Mouse (Mus musculus) heart, embryonic 14.5 days (tissue): Measurements from ENCODE around the gene D630023F18Rik. TPM values are rescaled to one million over a fixed set of nuclear protein-coding genes. Genes with fewer than 3 reads are reported as not detected.

Experiments used
- polyA plus RNA-seq: library from polyadenylated mRNA; unstranded; fragments of >200 nt; fragmentation: Nextera tagmentation; extraction: Ambion mirVana; gene quantifications from 2 replicates; pipeline ENCODE4 v1.2.1, GENCODE M21; 2014

D630023F18Rik gene
- polyA plus RNA-seq, 1 experiment from 2014 or later = 0.43 TPM

Other genes starting within 250 kb of the D630023F18Rik start
- 8.4 and 9.0 TPM in 2 replicates for gene Plekhm3, start 166.4 kb downstream of the D630023F18Rik start, polyA plus RNA-seq
- 0.32 and 0.46 TPM in 2 replicates for gene Akr1cl, start 90.5 kb downstream of the D630023F18Rik start, polyA plus RNA-seq
- gene Cryge, start 72.1 kb downstream of the D630023F18Rik start, polyA plus RNA-seq = not detected in 2 replicates
- not detected in 2 replicates for gene Crygd, start 59.8 kb downstream of the D630023F18Rik start, polyA plus RNA-seq
- not detected in 2 replicates for gene Crygc, start 49.5 kb downstream of the D630023F18Rik start, polyA plus RNA-seq
- gene Crygb, start 40.9 kb downstream of the D630023F18Rik start, polyA plus RNA-seq = 0.57 and 1.3 TPM in 2 replicates
- not detected in 2 replicates for gene Cryga, start 19.8 kb downstream of the D630023F18Rik start, polyA plus RNA-seq
- not detected in 2 replicates for gene Gm28845, start 3.7 kb downstream of the D630023F18Rik start, polyA plus RNA-seq
- 68.4 and 74.3 TPM in 2 replicates for gene Idh1, start 63.3 kb upstream of the D630023F18Rik start, polyA plus RNA-seq
- gene Pikfyve, start 63.5 kb upstream of the D630023F18Rik start, polyA plus RNA-seq = 9.5 TPM in 2 replicates
- gene Pth2r, start 158.8 kb upstream of the D630023F18Rik start, polyA plus RNA-seq = not detected in 2 replicates